Mouse (Mus musculus) forebrain, embryonic 14.5 days (tissue): ENCODE results near the gene Rnaset2a. TPM values are rescaled to one million over a fixed set of nuclear protein-coding genes. Genes with fewer than 3 reads are reported as not detected.
A peak's percentile ranks its signal among the peaks of the same experiment; 100 is the strongest.
"Not testable (repeated sequence)": the region's sequence is repeated elsewhere in the genome, so short reads cannot be mapped to it uniquely, and the experiment has no call there.

Experiments used
- ATAC-seq: fragments of 200-750 bp; cut with Nextera tagmentation; 2 replicates; pipeline ENCODE4 v1.8.0; 2017; ENCODE audit warnings: mild to moderate bottlenecking, moderate library complexity
- DNase-seq: peaks from one replicate; pipeline ENCODE4 v3.0.0-alpha.2; 2015; ENCODE audit warnings: low spot score
- H3K27ac ChIP-seq: fragments of 300-500 bp; sonication (generic); 2 replicates; pipeline ENCODE4 v1.5.1; 2014; ENCODE audit warnings: low read depth, mild to moderate bottlenecking, control low read depth, low read length, moderate library complexity
- H3K27me3 ChIP-seq: fragments of 300-500 bp; sonication (generic); replicated peaks from 2 replicates; pipeline ENCODE4 v1.6.1; 2014; ENCODE audit warnings: low read length, control low read depth, mixed read lengths; ENCODE audit not compliant: control insufficient read depth, insufficient read depth
- H3K36me3 ChIP-seq: fragments of 300-500 bp; sonication (generic); 2 replicates; pipeline ENCODE4 v1.6.1; 2014; ENCODE audit warnings: low read length, control low read depth; ENCODE audit not compliant: control insufficient read depth, insufficient read depth
- H3K4me1 ChIP-seq: fragments of 300-500 bp; sonication (generic); 2 replicates; pipeline ENCODE4 v1.6.1; 2014; ENCODE audit warnings: antibody characterized with exemption, low read length, control low read depth; ENCODE audit not compliant: control insufficient read depth, insufficient read depth
- H3K4me2 ChIP-seq: fragments of 300-500 bp; sonication (generic); 2 replicates; pipeline ENCODE4 v1.6.1; 2014; ENCODE audit warnings: mild to moderate bottlenecking, control low read depth, low read length
- H3K4me3 ChIP-seq: fragments of 300-500 bp; sonication (generic); 2 replicates; pipeline ENCODE4 v1.5.1; 2014; ENCODE audit warnings: low read depth, low read length, control low read depth
- H3K9ac ChIP-seq: fragments of 300-500 bp; sonication (generic); 2 replicates; pipeline ENCODE4 v1.6.1; 2014; ENCODE audit warnings: mild to moderate bottlenecking, low read length, control low read depth, moderate library complexity
- H3K9me3 ChIP-seq: fragments of 300-500 bp; sonication (generic); replicated peaks from 2 replicates; pipeline ENCODE4 v1.6.1; 2016; ENCODE audit warnings: low read length, control low read depth, mixed read lengths; ENCODE audit not compliant: control insufficient read depth
- WGBS: fragments of 180-500 bp; shearing (Covaris S2); extraction: QIAGEN DNeasy Blood & Tissue Kit; methylation state at CpG from one replicate; pipeline ENCODE4 v1.1.7; 2014; 5-methylcytosine and 5-hydroxymethylcytosine counted together
- polyA plus RNA-seq: library from polyadenylated mRNA; unstranded; fragments of >200 nt; fragmentation: Nextera tagmentation; extraction: Ambion mirVana; gene quantifications from 2 replicates; pipeline ENCODE4 v1.2.1, GENCODE M21; 2014

Gene Rnaset2a
- polyA plus RNA-seq = 15.0 and 15.3 TPM in 2 replicates

DNA sequence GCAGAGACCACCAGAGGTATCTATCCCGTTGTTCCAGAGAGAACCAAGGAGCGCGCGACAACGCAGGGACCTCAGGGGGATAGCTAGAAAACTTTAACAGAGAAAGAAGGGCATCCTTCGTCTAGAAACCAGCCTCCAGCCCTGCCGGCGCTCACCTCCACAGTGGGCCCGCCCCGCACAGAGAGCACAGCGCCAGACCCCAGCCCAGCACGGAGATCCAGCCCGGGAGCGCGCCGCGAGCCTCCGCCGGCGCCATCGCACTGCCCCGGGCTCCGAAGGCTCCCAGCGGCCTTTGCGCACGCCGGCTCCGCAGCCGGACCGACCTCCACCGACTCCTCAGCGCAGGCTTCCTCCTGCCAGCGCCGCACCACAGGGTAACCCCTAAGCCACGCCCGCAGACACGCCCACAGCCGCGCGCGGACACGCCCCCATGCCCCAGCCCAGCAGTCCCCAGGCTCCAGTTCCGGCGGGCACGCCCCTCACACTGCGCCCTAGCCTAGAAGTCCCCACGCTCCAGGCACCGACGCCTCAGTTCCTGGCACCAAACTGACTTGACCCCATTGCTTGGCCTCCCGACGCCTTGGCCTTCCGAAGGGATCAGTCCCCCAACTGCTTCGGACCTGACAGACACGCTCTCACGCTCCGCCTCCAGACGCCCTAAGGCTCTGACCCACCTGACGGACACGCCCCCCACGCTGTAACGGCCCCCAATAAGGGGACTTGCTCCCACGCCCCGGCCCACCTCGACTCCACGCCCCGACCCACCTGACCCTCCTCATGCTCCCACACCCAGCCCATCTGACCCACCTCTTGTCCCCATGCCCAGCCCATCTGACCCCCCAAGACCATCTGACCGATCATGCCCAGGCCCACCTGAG lies at the start of gene Rnaset2a, which contains the start of gene Gm49673:
TSS of gene Rnaset2a (minus strand) at position 659 of the 878 bp plus-strand sequence.
TSS of gene Gm49673 (minus strand) at position 350 of the 878 bp plus-strand sequence.
- Histone ChIP-seq H3K4me2 (peak within 1 kb of the TSS; percentile 49), H3K4me3 (peak within 1 kb of the TSS; percentile 41), H3K9ac (peak within 1 kb of the TSS; percentile 62)
- H3K27ac ChIP-seq, H3K4me1 ChIP-seq, H3K36me3 ChIP-seq, H3K27me3 ChIP-seq, H3K9me3 ChIP-seq, DNase-seq: not testable (repeated sequence)
- ATAC-seq = peak; percentile 99
- 1% methylated on average over 46 of the region's 67 CpGs for WGBS

DNA sequence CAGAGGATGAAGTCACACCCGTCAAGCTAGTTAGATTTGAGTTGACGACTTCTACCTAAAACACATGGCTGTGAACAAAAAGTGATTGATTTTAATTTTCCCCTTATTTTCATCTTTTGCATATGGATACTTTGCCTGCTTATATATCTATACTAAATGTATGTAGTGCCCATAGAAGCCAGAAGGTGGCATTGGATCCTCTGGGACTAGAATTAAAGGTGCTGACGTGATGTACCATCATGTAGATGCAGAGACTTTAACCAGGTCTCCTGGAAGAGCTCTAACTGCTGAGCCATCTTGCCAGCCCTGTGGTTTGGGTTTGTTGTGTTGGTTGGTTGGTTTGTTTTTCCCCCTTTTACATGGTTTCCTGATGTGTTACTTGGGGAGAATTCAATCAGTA lies 49.8 kb upstream of the Rnaset2a start:
- Histone ChIP-seq H3K9me3 (no peaks in the 10 kb centered on the region), H3K36me3 (peaks cover 35% of the 10 kb centered on the region), H3K4me1 (no peaks in the 10 kb centered on the region), H3K4me2 (no peak overlapping the region), H3K27me3 (no peaks in the 10 kb centered on the region), H3K27ac (no peak overlapping the region), H3K4me3 (no peak overlapping the region), H3K9ac (no peak overlapping the region)
- no peak for ATAC-seq
- 62% methylated on average over 3 of the region's 3 CpGs for WGBS
- peak; percentile 40 for DNase-seq

DNA sequence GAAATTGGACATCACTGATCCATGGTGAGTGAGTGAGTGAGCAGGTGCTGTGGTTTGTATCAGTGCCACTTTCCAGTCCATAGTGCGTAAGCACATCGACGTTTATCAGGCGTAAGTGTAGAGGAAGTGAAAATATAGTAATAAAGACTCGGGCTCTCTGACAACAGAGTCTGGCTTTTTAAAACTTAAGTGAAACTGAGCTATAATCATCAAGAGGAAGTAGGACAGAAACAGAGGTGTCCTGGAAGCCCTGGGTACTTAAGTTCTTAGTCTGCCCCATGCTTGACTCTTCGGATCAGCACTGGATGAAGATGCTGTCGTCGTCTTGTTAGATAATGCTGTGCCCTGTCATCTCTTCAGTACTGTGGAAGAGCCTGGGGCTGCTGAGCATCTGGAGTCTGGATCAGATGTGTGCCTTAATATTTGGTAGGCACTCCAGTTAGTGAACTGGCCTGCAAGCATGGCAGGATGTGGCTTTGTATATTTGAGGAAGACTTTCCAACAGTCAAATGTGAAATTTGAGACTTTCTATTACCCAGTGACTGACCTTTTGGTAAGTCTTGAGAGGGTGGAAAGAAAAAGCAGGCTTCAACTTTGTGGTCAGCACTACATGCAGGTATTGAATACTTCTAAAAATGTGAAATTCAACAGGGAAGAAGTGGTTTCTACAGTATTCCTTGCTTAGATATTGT lies 47.9 kb upstream of the Rnaset2a start:
- WGBS = 93% methylated on average over 8 of the region's 8 CpGs
- H3K36me3 ChIP-seq = peaks cover 49% of the 10 kb centered on the region

GRCm38 (mm10) chr17:8193678-8194077 lies 45.8 kb upstream of the Rnaset2a start:
- H3K27ac ChIP-seq = no peak overlapping the region
- no peaks in the 10 kb centered on the region for H3K9me3 ChIP-seq
- ATAC-seq = no peak
- 94% methylated on average over 8 of the region's 8 CpGs for WGBS
- H3K9ac ChIP-seq = no peak overlapping the region
- H3K27me3 ChIP-seq = no peaks in the 10 kb centered on the region
- H3K4me2 ChIP-seq = no peak overlapping the region
- H3K4me3 ChIP-seq = no peak overlapping the region
- H3K4me1 ChIP-seq = no peaks in the 10 kb centered on the region
- H3K36me3 ChIP-seq = peaks cover 70% of the 10 kb centered on the region
- DNase-seq = no peak

More for the DNA sequence above, 47.9 kb upstream of the Rnaset2a start:
- ATAC-seq (no peak), DNase-seq (no peak)
- Histone ChIP-seq H3K4me1 (no peaks in the 10 kb centered on the region), H3K9me3 (no peaks in the 10 kb centered on the region), H3K4me3 (no peak overlapping the region), H3K4me2 (no peak overlapping the region), H3K27ac (no peak overlapping the region), H3K9ac (no peak overlapping the region), H3K27me3 (no peaks in the 10 kb centered on the region)

DNA sequence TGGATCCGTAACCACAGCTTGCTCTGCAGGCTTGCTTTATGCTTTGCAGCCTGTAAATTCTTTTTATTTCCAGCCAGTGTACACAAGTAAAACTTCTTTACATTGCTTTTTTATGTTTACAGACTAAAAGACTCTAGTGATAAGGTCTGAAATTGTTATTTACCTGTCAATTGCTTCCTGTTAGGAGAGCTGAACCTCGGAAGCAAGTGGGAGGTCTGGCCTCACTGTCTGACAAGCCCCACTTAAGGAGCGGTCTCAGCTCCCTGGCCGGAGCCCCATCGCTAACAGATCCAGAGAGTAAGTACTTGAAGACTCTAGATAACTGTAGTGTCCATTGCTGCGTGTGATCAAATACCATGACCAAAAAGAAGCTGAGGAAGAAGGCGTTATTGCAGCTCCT lies 36.3 kb upstream of the Rnaset2a start:
- ATAC-seq (no peak), DNase-seq (no peak)
- Histone ChIP-seq H3K27me3 (no peaks in the 10 kb centered on the region), H3K27ac (no peak overlapping the region), H3K4me2 (no peak overlapping the region), H3K4me3 (no peak overlapping the region), H3K9ac (no peak overlapping the region), H3K4me1 (no peaks in the 10 kb centered on the region), H3K9me3 (no peaks in the 10 kb centered on the region), H3K36me3 (peaks cover 83% of the 10 kb centered on the region)
- WGBS = 94% methylated on average over 7 of the region's 7 CpGs

- Histone ChIP-seq H3K9me3 (no peaks in the 10 kb centered on the region), H3K9ac (no peak overlapping the region), H3K4me1 (no peaks in the 10 kb centered on the region), H3K27ac (no peak overlapping the region), H3K4me2 (no peak overlapping the region), H3K4me3 (no peak overlapping the region), H3K27me3 (no peaks in the 10 kb centered on the region), H3K36me3 (peaks cover 83% of the 10 kb centered on the region)
- WGBS = 96% methylated on average over 5 of the region's 5 CpGs
- DNase-seq (no peak), ATAC-seq (no peak)
These were observed 35.9 kb upstream of the Rnaset2a start for GRCm38 (mm10) chr17:8183815-8184214.

DNA sequence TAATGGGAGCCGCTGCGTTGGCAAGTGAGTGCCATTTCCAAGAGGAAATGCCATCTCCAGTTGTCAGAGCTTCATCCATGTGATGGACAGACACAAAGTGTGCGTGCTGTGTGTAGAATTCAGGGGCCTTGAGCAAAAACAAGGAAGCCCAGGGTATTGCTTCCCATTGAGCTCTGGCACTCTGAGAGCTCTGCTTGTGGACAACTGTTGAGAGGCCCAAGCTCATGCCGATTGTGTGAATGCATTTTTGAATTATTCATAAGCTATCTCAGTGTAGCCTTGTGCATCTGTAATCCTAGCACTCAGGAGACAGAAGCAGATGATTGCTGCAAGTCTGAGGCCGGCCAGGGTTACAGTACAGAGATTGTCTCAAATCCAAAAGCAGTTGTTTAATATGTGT lies 29.2 kb upstream of the Rnaset2a start:
- H3K4me2 ChIP-seq = no peak overlapping the region
- no peak overlapping the region for H3K4me3 ChIP-seq
- WGBS = 44% methylated on average over 5 of the region's 5 CpGs
- ATAC-seq (no peak), DNase-seq (peak; percentile 50)
- no peak overlapping the region for H3K27ac ChIP-seq
- H3K4me1 ChIP-seq = no peaks in the 10 kb centered on the region
- H3K27me3 ChIP-seq = no peaks in the 10 kb centered on the region
- H3K36me3 ChIP-seq = peaks cover 71% of the 10 kb centered on the region
- no peak overlapping the region for H3K9ac ChIP-seq
- H3K9me3 ChIP-seq = no peaks in the 10 kb centered on the region

- DNase-seq = no peak
- Histone ChIP-seq H3K27me3 (no peaks in the 10 kb centered on the region), H3K9me3 (no peaks in the 10 kb centered on the region), H3K4me1 (no peaks in the 10 kb centered on the region), H3K4me3 (no peak overlapping the region), H3K27ac (no peak overlapping the region), H3K9ac (no peak overlapping the region), H3K4me2 (no peak overlapping the region), H3K36me3 (peaks cover 63% of the 10 kb centered on the region)
- WGBS = 71% methylated on average over 4 of the region's 4 CpGs
- ATAC-seq = no peak
These were observed 23.2 kb upstream of the Rnaset2a start for GRCm38 (mm10) chr17:8171081-8171480.

GRCm38 (mm10) chr17:8170331-8170730 lies 22.4 kb upstream of the Rnaset2a start:
- H3K4me3 ChIP-seq = no peak overlapping the region
- DNase-seq = no peak
- no peak for ATAC-seq
- H3K9me3 ChIP-seq = no peaks in the 10 kb centered on the region
- peaks cover 55% of the 10 kb centered on the region for H3K36me3 ChIP-seq
- H3K27me3 ChIP-seq = no peaks in the 10 kb centered on the region
- H3K4me1 ChIP-seq = no peaks in the 10 kb centered on the region
- no peak overlapping the region for H3K9ac ChIP-seq
- no peak overlapping the region for H3K4me2 ChIP-seq
- 91% methylated on average over 7 of the region's 7 CpGs for WGBS
- no peak overlapping the region for H3K27ac ChIP-seq
